Mouse (Mus musculus): Measurements from ENCODE around the gene Lrrc19.
"Not testable (repeated sequence)": the region's sequence is repeated elsewhere in the genome, so short reads cannot be mapped to it uniquely, and the experiment has no call there.

Gene Lrrc19

DNA sequence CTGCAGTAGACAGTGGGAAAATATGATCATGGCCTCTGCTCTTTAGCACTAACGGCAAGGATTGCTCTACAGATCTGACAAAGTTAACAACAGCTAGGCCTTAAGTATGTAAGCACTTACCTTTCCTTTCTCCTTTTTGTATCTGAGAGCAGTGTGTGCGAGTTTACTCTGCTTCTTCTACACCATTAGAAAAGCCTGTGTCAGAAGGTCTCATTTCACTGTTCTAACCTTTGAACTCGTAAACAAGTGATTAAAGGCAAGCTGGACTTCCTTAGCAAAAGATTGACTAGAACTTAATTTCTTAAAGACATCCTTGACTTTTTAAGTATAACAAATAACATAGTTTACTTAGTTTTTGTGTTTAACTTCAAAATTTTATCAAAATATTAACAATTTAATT lies at the start of gene Lrrc19:
Gene Lrrc19, minus strand, starts transcription at position 225 of the 400 bp plus-strand sequence.
- no peak for DNase-seq

DNA sequence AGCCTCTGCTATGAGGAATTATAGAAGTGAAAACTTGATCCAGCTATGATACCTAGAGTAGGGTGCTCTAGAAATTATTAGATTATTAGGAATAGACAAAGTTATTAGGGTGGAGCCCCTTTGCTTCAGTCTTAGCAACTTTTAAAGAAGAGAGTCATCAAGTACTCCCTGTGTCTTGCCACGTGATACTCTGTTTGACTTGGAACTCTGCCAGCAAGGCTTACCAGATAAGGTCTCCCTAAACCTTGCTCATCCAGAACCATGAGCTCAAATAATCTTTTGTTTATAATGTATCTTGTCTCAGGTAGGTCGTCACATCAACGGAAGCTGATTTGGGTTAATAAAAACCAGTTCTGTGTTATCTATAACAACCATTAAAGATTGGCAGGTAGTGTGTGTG lies 46.4 kb upstream of the Lrrc19 start:
- DNase-seq: no peak

DNA sequence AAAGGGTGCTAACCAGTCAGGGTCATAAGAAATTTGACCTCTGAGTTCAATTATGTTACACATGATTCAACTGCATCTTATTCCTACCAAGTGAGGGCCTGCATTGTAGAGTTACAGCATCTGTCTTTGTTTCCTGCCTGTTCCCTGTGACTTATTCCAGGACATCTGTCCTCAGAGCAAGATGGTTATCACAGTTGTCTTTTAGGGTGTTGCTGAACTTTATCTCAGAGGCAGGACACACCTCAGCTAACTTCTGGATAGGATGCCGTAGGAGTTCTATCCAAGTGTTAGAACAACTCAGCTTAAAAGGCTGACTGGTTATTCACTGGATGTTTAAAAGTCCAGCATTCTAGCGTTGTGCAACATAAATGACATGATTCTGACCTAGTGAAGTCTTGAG lies 42.2 kb upstream of the Lrrc19 start:
- no peak for DNase-seq

DNA sequence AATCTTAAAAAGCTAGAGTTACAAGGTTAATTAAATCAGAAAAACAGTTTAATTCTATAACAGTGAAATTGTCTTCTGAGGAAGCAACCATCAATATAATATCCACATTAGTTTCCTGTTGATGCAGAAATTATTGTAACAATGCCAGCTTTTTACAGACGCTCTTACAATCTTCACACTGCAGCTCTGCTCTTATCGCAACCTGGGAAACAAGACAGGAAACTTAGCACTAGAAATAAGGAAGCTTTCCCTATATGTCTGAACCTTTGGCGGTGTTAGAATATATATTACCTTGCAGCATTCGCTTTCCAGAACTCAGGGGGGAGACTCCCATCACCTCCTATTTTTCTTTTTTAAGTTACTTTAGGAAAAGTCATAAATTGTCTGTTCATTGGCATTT lies 41.1 kb upstream of the Lrrc19 start:
- DNase-seq: no peak

DNA sequence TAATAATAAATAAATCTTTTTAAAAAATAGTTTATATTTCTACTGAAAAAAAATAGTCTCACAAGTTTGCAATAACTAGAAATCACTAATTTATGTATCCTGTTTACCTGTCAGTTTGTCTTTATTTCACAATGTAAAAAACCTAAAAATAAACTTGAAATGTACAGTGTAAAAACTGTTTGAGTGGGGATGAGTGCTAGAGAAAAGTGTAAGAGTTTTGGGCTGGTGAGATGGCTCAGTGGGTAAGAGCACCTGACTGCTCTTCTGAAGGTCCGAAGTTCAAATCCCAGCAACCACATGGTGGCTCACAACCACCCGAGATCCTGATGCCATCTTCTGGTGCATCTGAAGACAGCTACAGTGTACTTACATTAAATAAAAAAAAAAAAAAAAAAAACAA lies 39.9 kb upstream of the Lrrc19 start:
- DNase-seq: not testable (repeated sequence)

DNA sequence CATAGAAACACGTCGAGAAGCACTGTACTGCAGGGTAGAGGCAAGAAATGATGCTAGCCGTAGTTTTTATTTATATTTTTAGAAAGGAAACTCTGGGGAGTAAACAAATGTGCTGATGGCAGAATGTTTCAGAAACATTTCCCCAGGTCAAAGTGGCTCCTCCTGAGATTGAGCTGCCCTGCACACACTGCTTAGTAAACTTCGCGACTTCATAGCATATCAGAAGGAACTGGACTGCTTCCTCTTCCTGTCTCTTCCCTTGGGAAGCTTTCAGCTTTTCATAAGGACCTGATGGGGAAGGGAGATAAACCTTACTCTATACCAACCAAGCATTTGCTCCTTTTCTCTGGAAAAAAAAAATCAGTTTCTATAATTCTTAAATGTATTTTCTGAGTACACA lies 33.4 kb upstream of the Lrrc19 start:
- DNase-seq: no peak

DNA sequence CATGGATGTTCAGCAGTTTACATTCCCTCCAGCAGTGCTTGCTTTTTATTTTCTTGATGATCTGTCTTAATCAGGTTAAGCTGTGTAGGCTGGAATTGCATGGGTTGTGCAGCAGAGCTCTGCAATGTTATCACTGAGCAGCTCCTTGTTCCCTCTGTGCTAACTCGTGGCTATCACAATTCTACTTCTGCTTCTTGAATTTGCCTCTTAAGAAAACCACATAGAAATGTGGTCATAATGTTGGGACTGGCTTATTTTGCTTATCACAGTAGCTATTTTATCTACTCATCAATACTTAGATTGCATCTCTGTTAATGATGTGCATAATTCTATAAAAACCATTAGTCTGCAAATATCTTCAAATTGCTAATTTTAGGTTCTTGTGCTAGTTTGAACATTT lies 32.1 kb upstream of the Lrrc19 start:
- DNase-seq: no peak

DNA sequence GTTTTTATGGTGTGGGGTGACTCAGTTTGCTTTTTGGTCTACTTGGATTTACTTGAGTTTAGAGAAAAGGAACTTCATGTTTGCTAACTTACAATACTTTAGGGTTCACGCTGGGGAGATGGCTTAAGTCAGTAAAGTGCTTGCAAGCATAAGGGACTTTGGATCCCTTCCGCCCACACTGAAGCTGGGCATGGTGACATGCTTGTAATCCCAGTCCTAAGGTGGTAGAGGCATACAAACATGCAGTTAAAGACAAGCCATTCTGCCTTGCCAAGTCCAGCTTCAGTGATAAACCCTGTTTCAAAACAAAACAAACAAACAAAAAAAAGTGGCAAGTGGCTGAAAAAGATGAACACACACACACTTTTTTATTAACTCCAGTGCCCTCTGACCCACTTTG lies 31.2 kb upstream of the Lrrc19 start:
- no peak for DNase-seq

DNA sequence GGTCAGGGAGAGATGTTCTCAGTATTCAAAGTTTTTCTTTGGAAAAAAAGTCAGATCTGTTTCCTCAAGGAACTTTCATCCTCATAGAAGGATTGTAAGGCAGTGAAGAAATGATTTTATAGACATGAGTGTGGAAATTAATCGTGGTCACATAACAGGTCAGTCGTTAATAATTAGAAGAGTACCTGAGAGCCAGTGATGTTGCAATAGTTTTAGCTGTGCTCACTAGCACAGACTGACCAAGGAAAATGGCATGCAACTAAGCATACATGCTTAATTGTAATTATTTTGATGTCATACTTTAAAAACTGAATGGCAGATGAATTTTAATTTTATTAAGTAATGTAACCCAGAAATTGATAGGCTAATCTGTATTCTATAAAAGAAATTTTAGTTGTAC lies 30.7 kb upstream of the Lrrc19 start:
- DNase-seq: no peak

DNA sequence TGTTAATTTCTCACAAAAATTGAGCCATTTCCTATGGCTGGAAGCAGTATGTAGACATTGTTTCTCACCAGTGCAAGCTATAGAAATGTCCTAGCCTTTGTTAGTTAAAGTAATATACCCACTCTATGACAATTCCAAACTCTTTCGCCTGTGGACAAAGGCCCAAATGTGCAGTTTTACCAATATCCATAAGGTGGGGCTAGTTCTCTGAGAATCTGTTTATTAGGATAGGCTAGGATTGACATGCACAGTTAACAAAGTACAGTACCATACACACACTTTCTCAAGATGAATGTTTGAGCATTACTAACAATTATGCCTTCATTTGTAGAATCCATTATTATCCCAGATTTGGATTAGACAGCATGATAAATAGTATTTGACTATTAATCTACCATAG lies 19.8 kb upstream of the Lrrc19 start:
- DNase-seq: no peak

DNA sequence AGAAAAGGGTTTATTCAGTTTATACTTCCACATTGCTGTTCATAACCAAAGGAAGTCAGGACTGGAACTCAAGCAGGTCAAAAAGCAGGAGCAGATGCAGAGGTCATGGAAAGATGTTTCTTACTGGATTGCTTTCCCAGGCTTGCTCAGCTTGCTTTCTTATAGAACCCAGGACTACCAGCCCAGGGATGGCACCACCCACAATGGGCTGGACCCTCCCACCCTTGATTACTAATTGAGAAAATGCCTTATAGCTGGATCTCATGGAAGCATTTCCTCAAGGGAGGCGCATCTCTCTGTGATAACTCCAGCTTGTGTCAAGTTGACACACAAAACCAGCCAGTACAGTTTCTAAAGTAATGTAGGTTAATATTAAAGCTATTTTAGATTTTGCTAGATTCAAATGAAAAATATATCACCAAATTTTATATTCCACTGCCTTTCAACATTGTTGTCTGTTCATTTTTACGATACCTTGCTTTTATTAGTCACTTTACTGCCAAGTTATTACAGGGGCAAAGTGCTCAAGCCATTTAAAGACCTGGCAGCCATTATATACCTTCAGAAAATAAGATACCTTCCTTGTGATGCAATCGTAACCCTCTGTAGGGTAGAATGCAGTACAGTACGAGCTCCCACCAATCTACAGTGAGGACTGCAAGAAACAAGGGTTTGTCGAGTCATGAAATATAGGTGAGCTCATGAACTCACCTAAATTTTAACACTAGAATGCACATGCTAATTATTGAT lies 657 bp upstream of the Lrrc19 start:
- not testable (repeated sequence) for DNase-seq

DNA sequence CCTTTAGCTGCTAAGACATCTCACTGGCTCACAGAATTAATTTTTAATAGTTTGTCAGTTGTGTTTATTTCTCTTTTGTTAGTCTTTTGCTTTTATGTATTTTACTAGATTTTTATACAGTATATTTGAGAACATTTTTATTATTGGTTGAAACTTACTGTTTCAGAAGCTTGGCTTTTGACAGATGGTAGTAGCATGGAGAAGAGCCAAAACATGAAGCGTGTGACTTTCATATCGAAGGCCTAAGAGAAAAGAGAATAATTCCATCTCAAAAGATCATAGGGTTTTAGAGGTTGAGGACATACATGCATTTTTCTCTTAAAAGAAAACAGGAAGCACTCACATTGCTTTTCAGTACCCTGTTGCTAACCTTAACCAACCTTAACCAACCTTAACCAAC lies 6.8 kb downstream of the Lrrc19 start:
- no peak for DNase-seq

DNA sequence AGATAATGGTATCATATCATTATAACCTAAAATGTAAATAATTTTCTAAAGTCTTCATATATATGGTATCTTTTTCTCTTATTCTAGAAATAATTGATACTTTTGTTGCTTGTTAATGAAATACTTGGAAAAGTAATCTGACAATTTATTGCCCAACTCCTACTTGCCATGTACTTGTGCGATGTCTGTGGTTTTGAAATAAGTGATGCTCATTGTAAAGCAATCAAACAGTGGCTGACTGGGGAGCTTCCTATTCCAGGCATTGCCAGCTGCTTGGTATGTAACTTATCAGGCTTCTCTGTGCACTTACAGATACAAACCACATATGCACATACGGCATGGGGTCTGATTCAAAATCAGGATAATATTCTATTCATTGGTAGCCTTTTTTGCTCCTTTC lies 29.9 kb downstream of the Lrrc19 start:
- DNase-seq: no peak

DNA sequence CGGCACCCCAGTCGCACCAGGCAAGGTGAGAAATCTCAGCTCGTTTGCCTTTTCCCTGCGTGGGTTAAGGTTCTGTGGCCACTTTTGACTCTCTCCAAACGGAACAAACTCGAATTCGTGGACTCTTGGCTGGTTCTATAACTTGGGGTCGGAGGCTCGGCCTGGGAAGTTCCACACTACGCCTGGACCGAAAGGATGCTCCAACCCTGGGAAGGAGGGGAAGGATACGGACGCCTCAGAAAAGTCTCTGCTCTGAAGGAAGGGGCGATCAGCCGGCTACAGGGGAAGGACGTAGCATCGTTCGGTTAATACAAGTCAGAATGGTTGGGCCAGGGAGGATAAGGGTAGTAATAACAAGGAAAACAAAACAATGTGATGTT lies 35.3 kb downstream of the Lrrc19 start:
- DNase-seq: no peak

DNA sequence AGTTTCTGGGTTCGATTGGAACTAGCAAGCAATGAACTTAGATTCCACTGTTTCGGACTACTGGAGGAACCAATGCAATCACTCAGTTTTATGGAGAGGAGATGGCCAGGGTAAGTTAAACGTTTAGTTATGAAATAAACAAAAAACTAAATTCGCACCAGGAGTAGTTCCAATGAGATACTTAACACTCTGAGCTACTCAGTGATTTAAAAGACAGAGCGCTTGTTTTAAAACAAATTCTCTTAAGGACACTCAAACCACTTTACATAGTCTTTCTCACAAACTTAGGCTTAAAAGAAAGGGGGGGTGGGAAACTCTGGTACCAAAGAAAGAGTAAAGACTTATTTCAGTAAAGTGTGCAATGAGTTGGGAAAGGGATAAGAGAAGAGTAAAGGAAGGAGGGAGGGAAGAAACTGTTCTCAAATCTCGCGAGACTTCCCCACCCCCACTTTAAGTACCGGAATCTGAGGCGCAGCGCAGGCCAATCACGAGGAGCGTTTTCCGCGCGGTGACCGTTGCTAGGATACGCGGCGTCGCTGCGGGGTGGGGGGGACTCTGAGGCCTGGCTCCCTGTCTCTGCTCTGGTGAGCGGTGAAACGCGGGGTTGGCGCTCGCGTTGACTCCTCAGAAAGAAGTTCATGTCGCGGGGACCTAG lies 35.8 kb downstream of the Lrrc19 start, which contains the start of gene Ift74:
Gene Ift74, plus strand, starts transcription at position 520 of the 655 bp plus-strand sequence.
- DNase-seq: peak; percentile 92

DNA sequence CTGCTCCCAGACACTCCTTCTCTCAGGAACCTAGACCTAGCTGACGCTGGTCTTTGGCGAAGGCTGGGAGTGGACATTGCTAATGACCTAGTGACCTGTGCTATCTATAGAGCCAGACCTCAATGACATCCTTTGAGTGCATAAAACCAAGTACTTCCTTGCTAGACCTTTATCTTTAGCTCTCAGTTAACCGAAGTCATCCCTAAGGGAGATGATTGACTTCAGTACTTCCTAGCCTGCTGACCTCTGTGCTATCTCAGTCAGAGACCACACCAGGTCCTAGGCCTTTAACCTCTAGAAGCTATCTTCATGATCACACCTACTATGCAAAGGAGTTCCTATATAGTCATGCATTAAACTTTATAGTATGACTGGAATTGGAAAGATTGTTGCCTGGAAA lies 39.6 kb downstream of the Lrrc19 start:
- DNase-seq: no peak

DNA sequence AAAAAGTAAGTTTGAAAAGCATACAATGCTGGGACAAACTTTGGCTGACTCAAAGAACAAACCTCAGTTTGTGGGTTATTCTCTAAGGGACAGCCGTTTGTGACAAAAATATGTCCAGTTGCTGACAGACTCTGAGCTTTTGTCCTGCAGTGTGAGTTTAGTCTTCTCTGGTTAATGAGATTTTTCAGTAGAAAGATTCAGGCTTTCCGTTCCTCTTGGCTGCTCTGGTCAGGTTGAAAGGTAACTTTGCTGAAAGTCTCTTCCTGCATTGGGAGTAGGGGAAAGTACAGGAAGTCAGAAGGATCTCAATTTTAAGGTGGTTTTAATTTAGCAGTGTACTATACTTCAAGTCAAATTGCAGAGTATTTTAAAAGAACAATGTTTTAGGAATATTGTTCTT lies 44.4 kb downstream of the Lrrc19 start:
- DNase-seq: no peak

DNA sequence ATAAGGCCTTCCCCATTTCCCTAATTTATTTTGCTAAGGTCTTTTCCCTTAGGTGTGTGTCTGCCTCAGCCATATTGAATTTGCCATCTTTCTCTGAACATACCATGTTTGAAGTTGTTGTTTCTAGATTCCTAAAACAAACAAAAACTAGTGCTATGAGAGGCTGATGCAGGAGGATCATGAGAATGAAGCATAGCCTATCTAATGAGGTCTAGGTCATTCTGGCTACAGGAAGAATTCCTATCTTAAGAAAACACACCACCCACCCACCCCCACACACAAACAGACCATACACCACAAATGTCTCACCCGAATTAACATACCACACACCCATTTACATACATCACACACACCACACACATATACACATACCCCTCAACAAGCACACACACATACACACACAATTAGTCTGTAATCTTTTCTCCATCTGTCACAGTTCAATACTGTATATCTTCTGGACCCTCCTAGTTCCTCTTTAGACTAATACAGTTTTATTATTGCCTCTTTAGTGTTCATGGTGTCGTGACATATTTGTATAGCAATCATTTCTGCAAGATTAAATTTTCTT lies 45.4 kb downstream of the Lrrc19 start:
- no peak for DNase-seq

DNA sequence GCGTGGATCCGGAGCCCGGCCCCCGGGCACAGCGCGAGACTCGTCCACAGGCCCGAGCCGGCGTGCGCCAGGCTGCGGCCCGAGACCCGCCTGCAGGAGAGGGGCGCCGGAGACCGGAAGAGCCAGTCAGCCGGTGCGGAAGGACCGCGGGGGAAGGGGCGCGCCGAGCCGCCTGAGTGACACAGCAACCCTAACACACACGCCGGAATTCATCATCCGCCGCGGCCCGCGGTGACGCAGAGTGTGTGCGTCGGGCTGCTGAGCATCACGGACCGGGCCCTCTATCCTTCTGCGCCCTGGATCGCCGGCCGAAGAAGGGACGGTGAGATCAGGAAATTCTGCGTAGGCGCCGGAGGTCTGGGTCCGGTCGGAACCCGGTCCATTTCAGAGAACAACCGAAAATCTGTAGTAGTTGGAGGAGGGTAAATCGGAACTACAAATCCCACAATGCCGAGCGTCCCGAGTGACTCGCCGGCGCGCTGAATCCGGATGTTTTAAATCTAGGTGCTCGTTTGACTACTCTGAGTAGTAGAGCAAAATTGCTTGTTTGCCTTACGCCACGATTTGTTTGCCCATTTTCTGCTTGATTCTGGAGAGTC lies 46.8 kb downstream of the Lrrc19 start, which contains the start of gene Plaa:
Gene Plaa, minus strand, starts transcription at position 214 of the 599 bp plus-strand sequence.
- DNase-seq: peak; percentile 94

DNA sequence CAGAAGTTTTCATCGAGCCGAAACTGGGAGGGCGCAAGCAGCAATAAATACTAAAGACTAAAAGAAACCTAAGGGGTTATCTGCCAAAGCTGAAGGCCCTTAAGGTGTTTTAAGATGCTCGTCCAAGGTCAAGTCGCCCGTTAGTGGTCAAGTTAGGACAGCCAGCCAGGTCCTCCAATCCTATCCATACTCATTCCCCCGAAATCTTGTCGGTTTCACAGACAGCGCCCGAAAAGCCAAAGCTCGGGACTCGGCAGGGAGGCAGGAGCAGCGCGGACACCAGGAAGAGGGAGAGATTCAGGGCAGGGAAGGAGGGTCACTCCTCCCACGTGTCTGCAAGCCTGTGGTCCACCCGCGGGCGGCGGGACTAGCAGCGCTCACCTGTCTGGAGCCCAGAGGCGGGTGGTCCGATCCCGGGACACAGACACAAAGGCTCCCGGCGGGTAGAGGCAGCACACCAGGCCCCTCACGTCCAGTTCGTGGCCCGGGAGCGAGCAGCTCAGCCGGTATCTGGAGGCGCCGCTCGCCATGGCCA lies 47.4 kb downstream of the Lrrc19 start:
- no peak for DNase-seq

DNA sequence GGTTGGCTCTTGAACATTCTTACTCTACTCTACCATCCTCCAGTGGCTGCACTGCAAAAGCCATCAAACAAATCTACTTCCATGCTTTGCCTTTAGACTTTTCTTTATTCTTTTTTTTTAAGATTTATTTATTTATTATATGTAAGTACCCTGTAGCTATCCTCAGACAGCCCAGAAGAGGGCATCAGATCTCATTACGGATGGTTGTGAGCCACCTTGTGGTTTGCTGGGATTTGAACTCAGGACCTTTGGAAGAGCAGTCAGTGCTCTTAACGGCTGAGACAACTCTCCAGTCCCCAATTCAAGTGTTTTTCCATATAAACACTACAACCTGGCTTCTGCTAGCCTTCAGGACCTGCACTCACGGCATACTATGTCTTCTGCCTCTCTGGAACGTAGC lies 48.5 kb downstream of the Lrrc19 start:
- no peak for DNase-seq

DNA sequence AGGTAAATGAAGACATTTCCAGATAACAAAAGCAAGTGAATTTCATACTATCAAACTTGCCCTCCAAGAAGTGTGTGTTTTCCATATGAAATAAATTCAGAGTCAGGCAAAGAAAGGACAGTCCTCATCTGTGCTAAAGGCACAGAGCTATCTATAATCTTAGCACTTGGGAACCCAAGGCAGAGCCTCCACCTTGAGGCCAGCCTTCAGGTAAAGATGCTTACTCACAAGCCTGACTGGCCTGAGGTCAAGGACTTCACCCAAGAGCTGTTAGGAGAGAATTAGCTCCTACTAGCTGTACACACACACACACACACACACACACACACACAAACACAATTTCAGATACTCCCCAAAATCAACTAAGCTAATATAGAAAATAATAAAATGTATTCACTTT lies 57.2 kb downstream of the Lrrc19 start:
- DNase-seq: no peak

DNA sequence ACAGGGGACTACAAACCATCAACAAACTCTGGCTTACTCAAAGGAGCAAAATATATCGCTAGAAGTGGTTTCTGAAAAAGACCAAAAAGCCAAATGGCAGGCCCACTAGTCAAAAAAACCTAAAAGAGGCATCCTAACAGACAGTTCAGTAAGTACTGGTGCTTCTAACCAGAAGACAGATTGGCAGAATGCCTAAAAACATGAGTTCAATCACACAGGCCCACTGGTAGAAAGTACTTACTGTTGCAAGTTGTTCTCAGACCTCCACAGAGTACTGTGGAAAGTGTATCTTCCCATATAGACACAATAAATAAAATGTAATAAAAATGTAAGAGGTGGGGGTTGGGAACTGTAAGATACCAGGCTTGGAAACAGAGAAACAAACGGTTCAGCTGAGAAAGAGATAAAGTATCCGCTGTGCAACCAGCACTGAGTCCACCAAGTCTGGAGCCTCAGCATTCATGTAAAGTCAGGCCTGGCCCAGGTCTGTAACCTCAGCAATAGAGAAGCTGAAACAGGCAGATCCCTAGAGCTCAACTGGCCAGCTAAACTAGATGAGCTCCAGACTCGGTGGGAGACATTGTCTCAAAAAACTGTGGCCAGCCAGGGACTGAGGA lies 58.1 kb downstream of the Lrrc19 start:
- DNase-seq: no peak

All from right cerebral cortex, postnatal 25 days (tissue).